Mouse (Mus musculus) ES-Bruce4 (cell line): ENCODE measurements around the gene Krt24. TPM values are rescaled to one million over a fixed set of nuclear protein-coding genes. Genes with fewer than 3 reads are reported as not detected.

Experiments used
- H3K27ac ChIP-seq: 2 replicates; pipeline ENCODE4 v1.5.1; 2012; ENCODE audit warnings: low read length, inconsistent platforms; ENCODE audit not compliant: insufficient read depth
- H3K27me3 ChIP-seq: 2 replicates; pipeline ENCODE4 v1.6.1; 2012; ENCODE audit warnings: mild to moderate bottlenecking, low read length, inconsistent platforms; ENCODE audit not compliant: control insufficient read depth, poor library complexity, insufficient read depth, severe bottlenecking
- H3K36me3 ChIP-seq: 2 replicates; pipeline ENCODE4 v1.6.1; 2012; ENCODE audit warnings: inconsistent platforms, mild to moderate bottlenecking, low read length, moderate library complexity; ENCODE audit not compliant: control insufficient read depth, poor library complexity, insufficient read depth, severe bottlenecking
- H3K4me1 ChIP-seq: one replicate; pipeline ENCODE4 v1.8.1; 2011; ENCODE audit warnings: low read length; ENCODE audit not compliant: control insufficient read depth, insufficient read depth
- H3K4me3 ChIP-seq: 2 replicates; pipeline ENCODE4 v1.5.1; 2011; ENCODE audit warnings: low read depth, mild to moderate bottlenecking, low read length
- H3K9ac ChIP-seq: 2 replicates; pipeline ENCODE4 v1.6.1; 2012; ENCODE audit warnings: low read depth, mild to moderate bottlenecking, inconsistent platforms; ENCODE audit not compliant: poor library complexity, severe bottlenecking
- H3K9me3 ChIP-seq: replicated peaks from 2 replicates; pipeline ENCODE4 v1.6.1; 2012; ENCODE audit warnings: mild to moderate bottlenecking, low read length, inconsistent platforms; ENCODE audit not compliant: control insufficient read depth, poor library complexity, insufficient read depth, severe bottlenecking
- CTCF ChIP-seq: IDR thresholded peaks from one replicate; pipeline ENCODE4 v1.8.1; 2011; ENCODE audit warnings: low read depth, low read length
- EP300 ChIP-seq: IDR thresholded peaks from 2 replicates; pipeline ENCODE4 v1.6.1; 2011; ENCODE audit warnings: low read depth, low read length; ENCODE audit not compliant: insufficient read depth
- POLR2A ChIP-seq: IDR thresholded peaks from one replicate; pipeline ENCODE4 v1.8.1; 2011; ENCODE audit warnings: low read length; ENCODE audit not compliant: insufficient read depth
- polyA plus RNA-seq: library from polyadenylated mRNA; stranded (reverse); fragments of >200 nt; gene quantifications from 2 replicates; pipeline ENCODE4 v1.2.4, GENCODE M21; 2011; ENCODE audit warnings: low read depth; ENCODE audit not compliant: missing spikeins, insufficient read depth, insufficient read length

The Krt24 gene
- not detected in 2 replicates for polyA plus RNA-seq

GRCm38 (mm10) chr11:99284833-99285312 lies at the start of gene Krt24:
Gene Krt24 (minus strand): TSS chr11:99285262.
- Histone ChIP-seq H3K27ac (no peak within 1 kb of the TSS), H3K9ac (no peak within 1 kb of the TSS), H3K4me1 (no peaks in the 10 kb centered on the region), H3K4me3 (no peak within 1 kb of the TSS), H3K9me3 (no peaks in the 10 kb centered on the region), H3K27me3 (no peaks in the 10 kb centered on the region), H3K36me3 (no peaks in the 10 kb centered on the region)
- TF ChIP-seq CTCF = no peak
- no peak for TF ChIP-seq EP300
- no peak for TF ChIP-seq POLR2A

- Histone ChIP-seq H3K27me3 (no peaks in the 10 kb centered on the region), H3K4me3 (no peak overlapping the region), H3K36me3 (no peaks in the 10 kb centered on the region), H3K27ac (no peak overlapping the region), H3K4me1 (no peaks in the 10 kb centered on the region), H3K9me3 (no peaks in the 10 kb centered on the region), H3K9ac (no peak overlapping the region)
- TF ChIP-seq CTCF (no peak), EP300 (no peak), POLR2A (no peak)
These were observed 48.4 kb upstream of the Krt24 start for GRCm38 (mm10) chr11:99333426-99333825.

GRCm38 (mm10) chr11:99329655-99330054 lies 44.6 kb upstream of the Krt24 start:
- Histone ChIP-seq H3K4me1 (no peaks in the 10 kb centered on the region), H3K9ac (no peak overlapping the region), H3K4me3 (no peak overlapping the region), H3K36me3 (no peaks in the 10 kb centered on the region), H3K9me3 (no peaks in the 10 kb centered on the region), H3K27ac (no peak overlapping the region), H3K27me3 (no peaks in the 10 kb centered on the region)
- no peak for TF ChIP-seq POLR2A
- no peak for TF ChIP-seq CTCF
- no peak for TF ChIP-seq EP300

- H3K36me3 ChIP-seq = no peaks in the 10 kb centered on the region
- H3K9ac ChIP-seq = no peak within 1 kb of the TSS
- TF ChIP-seq EP300 (no peak), CTCF (no peak), POLR2A (no peak)
- no peak within 1 kb of the TSS for H3K4me3 ChIP-seq
- H3K27ac ChIP-seq = no peak within 1 kb of the TSS
- no peaks in the 10 kb centered on the region for H3K9me3 ChIP-seq
- no peaks in the 10 kb centered on the region for H3K27me3 ChIP-seq
- H3K4me1 ChIP-seq = no peaks in the 10 kb centered on the region
These were observed 37.8 kb upstream of the Krt24 start, which contains the start of gene Krt25 for GRCm38 (mm10) chr11:99322851-99323250. Gene Krt25 (minus strand): TSS chr11:99322951.

- Histone ChIP-seq H3K4me3 (no peak overlapping the region), H3K4me1 (no peaks in the 10 kb centered on the region), H3K36me3 (no peaks in the 10 kb centered on the region), H3K9me3 (no peaks in the 10 kb centered on the region), H3K9ac (no peak overlapping the region), H3K27ac (no peak overlapping the region), H3K27me3 (no peaks in the 10 kb centered on the region)
- TF ChIP-seq CTCF (no peak), POLR2A (no peak), EP300 (no peak)
These were observed 36.0 kb upstream of the Krt24 start for GRCm38 (mm10) chr11:99321094-99321493.

GRCm38 (mm10) chr11:99319127-99319526 lies 34.1 kb upstream of the Krt24 start:
- no peak for TF ChIP-seq POLR2A
- TF ChIP-seq CTCF = no peak
- no peak for TF ChIP-seq EP300
- Histone ChIP-seq H3K4me3 (no peak overlapping the region), H3K27me3 (no peaks in the 10 kb centered on the region), H3K9ac (no peak overlapping the region), H3K9me3 (no peaks in the 10 kb centered on the region), H3K27ac (no peak overlapping the region), H3K36me3 (no peaks in the 10 kb centered on the region), H3K4me1 (no peaks in the 10 kb centered on the region)
